Mouse (Mus musculus) heart, embryonic 15.5 days (tissue): Measurements from ENCODE around the gene Hspb6. TPM values are rescaled to one million over a fixed set of nuclear protein-coding genes. Genes with fewer than 3 reads are reported as not detected.

Experiments
- ATAC-seq: fragments of 200-750 bp; cut with Nextera tagmentation; replicated peaks from 2 replicates; pipeline ENCODE4 v1.8.0; 2017; ENCODE audit warnings: low read depth, moderate TSS enrichment; ENCODE audit not compliant: insufficient number of reproducible peaks, insufficient read depth, low FRiP score
- H3K27ac ChIP-seq: fragments of 300-500 bp; sonication (generic); 2 replicates; pipeline ENCODE4 v1.5.1; 2015; ENCODE audit warnings: mild to moderate bottlenecking, inconsistent platforms
- H3K27me3 ChIP-seq: fragments of 300-500 bp; sonication (generic); 2 replicates; pipeline ENCODE4 v1.6.1; 2015; ENCODE audit warnings: inconsistent platforms
- H3K36me3 ChIP-seq: fragments of 300-500 bp; sonication (generic); 2 replicates; pipeline ENCODE4 v1.6.1; 2015; ENCODE audit warnings: mild to moderate bottlenecking, inconsistent platforms
- H3K4me1 ChIP-seq: fragments of 300-500 bp; sonication (generic); replicated peaks from 2 replicates; pipeline ENCODE4 v1.6.1; 2015; ENCODE audit warnings: inconsistent platforms
- H3K4me2 ChIP-seq: fragments of 300-500 bp; sonication (generic); 2 replicates; pipeline ENCODE4 v1.6.1; 2015; ENCODE audit warnings: inconsistent platforms, mild to moderate bottlenecking, moderate library complexity
- H3K4me3 ChIP-seq: fragments of 300-500 bp; sonication (generic); 2 replicates; pipeline ENCODE4 v1.5.1; 2015; ENCODE audit warnings: mild to moderate bottlenecking, inconsistent platforms
- H3K9ac ChIP-seq: fragments of 300-500 bp; sonication (generic); 2 replicates; pipeline ENCODE4 v1.6.1; 2015; ENCODE audit warnings: mild to moderate bottlenecking, inconsistent platforms
- H3K9me3 ChIP-seq: fragments of 300-500 bp; sonication (generic); replicated peaks from 2 replicates; pipeline ENCODE4 v1.6.1; 2016; ENCODE audit warnings: inconsistent platforms
- WGBS: fragments of 180-500 bp; shearing (Covaris S2); methylation state at CpG from one replicate; pipeline ENCODE4 v1.1.7; 2015; ENCODE audit warnings: mixed read lengths; 5-methylcytosine and 5-hydroxymethylcytosine counted together
- polyA plus RNA-seq: library from polyadenylated mRNA; unstranded; fragments of >200 nt; fragmentation: Nextera tagmentation; extraction: Ambion mirVana; gene quantifications from 2 replicates; pipeline ENCODE4 v1.2.1, GENCODE M21; 2015

Hspb6 gene
- polyA plus RNA-seq, 1 experiment from 2014 or later: 176 TPM

DNA sequence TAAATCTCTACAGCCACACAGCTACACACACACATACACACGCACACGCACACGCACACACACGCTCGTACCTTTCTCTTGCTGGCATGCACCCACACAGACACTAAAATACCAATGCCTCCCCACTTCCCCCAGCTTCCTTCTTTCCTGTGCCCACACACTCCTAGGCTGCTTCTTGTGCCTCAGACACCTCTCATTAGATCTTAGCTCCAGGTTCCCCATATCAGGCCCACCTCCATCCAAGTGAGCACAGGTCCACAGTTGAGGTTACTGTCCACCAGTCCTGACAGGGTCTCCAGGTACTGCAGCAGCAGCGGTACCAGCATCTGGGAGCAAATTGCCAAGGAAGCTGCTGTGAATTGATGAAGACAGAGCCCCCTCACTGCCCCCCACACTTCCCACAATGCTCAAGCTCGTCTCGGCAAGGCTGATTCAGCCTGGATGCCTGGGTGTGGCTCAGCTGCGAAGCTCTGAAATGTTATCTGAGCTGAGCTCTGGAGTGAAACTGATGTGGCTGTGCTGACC lies 20.6 kb upstream of the Hspb6 start:
- H3K4me3 ChIP-seq: no peak overlapping the region
- peaks cover 51% of the 10 kb centered on the region for H3K36me3 ChIP-seq
- H3K9ac ChIP-seq: no peak overlapping the region
- ATAC-seq: no peak
- H3K9me3 ChIP-seq: no peaks in the 10 kb centered on the region
- peaks cover 36% of the 10 kb centered on the region for H3K4me1 ChIP-seq
- 71% methylated on average over 9 of the region's 9 CpGs for WGBS
- 0 out of 2 replicates have a peak, but pooled peaks cover 5% of the 10 kb centered on the region for H3K27me3 ChIP-seq
- H3K27ac ChIP-seq: no peak overlapping the region
- no peak overlapping the region for H3K4me2 ChIP-seq

DNA sequence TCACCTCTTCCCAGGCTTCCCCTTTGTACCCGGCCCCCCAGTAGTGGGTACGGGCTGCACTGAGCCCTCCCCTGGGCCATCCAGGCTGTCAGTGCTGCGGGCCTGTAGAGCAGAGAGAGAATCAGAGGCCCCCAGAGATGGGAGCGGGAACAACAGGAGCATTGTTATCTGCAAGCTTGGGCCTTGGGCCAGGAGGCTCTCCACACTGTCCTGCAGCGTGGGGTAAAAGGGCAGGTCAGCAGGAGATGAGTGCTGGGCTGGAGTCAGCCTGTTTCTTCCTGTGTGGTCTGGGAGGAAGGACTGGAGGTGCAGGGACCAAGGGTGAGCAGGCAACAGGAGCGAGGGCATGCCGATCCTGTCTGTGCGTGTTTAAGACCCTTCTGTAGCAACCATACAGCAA lies 19.0 kb upstream of the Hspb6 start:
- Histone ChIP-seq H3K9ac (peak overlapping the region; percentile 19; the same call in 1 of the 2 replicates), H3K4me1 (peaks cover 34% of the 10 kb centered on the region), H3K27ac (no peak overlapping the region), H3K27me3 (0 out of 2 replicates have a peak, but pooled peaks cover 5% of the 10 kb centered on the region), H3K9me3 (no peaks in the 10 kb centered on the region), H3K36me3 (peaks cover 41% of the 10 kb centered on the region), H3K4me3 (no peak overlapping the region; the same call in 1 of the 2 replicates), H3K4me2 (peak overlapping the region; percentile 89)
- 0 out of 2 replicates have a peak, but pooled peaks have one; percentile 15 for ATAC-seq
- WGBS: 34% methylated on average over 8 of the region's 8 CpGs

DNA sequence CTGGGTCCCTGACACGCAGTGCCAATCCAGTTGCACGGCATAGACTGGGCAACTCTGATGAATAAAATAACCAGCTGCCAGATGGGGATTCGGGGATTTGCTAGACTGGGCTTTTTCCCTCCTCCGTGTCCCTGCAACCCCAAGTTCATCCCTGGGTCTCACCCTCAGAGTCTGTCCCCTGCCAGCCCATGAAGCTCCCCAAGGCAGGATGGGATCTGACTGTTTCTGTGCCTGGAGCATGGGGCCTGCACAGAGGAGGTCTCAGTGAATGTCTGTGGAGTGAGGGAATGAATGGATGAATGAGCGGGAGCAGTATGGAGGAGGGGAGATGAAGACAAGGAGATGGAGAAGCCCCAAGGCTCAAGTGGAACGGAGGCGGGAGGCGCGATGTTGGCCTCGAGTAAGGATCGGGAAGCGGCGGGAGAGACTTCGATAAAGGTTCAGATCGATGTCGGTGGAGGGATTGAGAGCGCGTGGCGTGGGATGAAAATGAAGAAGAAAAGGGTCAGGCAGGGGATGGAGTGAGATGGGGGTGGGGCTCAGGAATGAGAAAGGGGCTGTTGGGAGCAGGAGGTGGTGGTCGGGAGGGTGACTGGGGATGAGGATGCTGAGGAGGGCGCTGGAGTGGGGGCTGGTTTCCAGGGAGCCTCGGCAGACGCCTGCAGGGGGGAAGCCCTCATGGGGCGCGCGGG lies 17.9 kb upstream of the Hspb6 start:
- WGBS: 13% methylated on average over 23 of the region's 26 CpGs
- peaks cover 34% of the 10 kb centered on the region for H3K4me1 ChIP-seq
- peak overlapping the region; percentile 62; the same call in 1 of the 2 replicates for H3K27ac ChIP-seq
- peak overlapping the region; percentile 69 for H3K9ac ChIP-seq
- H3K9me3 ChIP-seq: no peaks in the 10 kb centered on the region
- H3K27me3 ChIP-seq: 0 out of 2 replicates have a peak, but pooled peaks cover 5% of the 10 kb centered on the region
- no peak; the same call in 1 of the 2 replicates for ATAC-seq
- H3K4me3 ChIP-seq: peak overlapping the region; percentile 85
- H3K4me2 ChIP-seq: peak overlapping the region; percentile 89
- peaks cover 30% of the 10 kb centered on the region for H3K36me3 ChIP-seq

DNA sequence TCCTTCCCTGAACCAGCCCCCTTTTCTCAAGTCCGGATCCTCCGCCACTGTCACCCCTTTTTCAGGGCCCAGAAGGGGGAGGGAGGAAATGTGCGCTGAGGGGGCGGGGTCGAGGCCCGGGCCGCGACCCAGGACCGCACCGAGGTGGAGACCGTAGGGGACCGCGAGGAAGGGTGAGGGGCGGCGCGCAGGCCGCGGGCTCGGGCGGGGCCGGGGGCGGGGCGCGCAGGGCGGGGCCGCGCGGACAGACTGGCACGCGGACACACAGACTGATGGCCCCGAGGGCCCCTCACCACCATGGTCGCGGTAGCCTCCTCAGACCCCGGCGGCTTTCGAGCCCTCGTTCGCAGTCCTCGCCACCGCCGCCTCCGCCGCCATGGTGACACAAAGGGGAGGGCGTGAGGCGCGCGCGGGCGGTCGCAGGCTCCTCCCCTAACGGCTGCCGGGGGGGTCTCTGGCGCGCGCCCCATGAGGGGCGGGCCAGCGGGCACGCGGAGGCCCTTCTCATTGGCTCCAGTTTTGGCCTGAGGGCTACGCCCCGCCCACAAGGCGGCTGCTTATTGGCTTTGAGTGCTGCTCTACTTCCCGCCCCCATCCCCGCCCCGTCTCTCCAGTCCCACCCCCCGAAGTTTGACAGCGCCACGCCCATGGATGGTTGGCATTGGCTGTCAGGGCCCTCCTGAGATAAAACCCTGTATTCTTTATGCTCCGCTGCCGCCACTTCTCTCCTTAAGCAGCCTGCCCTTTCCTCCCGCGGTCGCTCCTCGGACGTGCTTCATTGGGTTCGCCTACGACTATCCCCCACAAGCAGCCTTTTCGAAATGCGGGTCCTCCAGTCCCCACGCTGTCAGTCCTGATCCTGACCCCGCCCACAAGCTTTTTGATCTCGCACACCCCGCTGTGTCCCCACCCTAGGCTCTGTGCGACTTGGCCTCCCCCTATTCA lies 17.1 kb upstream of the Hspb6 start, which contains the start of gene Arhgap33:
Gene Arhgap33, minus strand, starts transcription at position 428 of the 945 bp plus-strand sequence.
- Histone ChIP-seq H3K9ac (peak within 1 kb of the TSS; percentile 69), H3K36me3 (peaks cover 21% of the 10 kb centered on the region), H3K9me3 (no peaks in the 10 kb centered on the region), H3K4me1 (peaks cover 34% of the 10 kb centered on the region), H3K27ac (peak within 1 kb of the TSS; percentile 62), H3K27me3 (0 out of 2 replicates have a peak, but pooled peaks cover 5% of the 10 kb centered on the region), H3K4me2 (peak within 1 kb of the TSS; percentile 89), H3K4me3 (peak within 1 kb of the TSS; percentile 85)
- WGBS: under 1% methylated on average over 63 of the region's 84 CpGs
- ATAC-seq: peak; percentile 95

DNA sequence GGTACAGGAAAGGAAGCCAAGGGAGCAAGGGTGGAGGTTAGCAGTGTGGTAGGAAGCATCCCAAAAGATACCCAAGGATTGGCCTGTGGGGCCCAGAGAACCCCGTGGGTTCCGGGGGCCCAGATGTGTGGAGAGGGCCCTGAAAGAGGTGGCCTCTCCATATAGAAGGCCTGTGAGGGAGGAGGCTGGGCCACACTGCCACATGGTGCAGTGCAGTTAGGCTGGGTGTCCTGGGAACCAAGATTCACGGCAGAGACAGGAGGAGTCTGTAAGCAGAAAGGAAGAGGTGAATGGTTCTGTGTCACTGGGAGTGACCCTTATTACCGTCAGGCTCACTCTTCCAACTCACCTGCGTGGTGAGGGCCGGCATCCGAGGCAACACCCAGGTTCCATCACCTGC lies 11.4 kb upstream of the Hspb6 start:
- H3K4me3 ChIP-seq: no peak overlapping the region
- H3K4me1 ChIP-seq: peaks cover 3% of the 10 kb centered on the region
- no peaks in the 10 kb centered on the region for H3K9me3 ChIP-seq
- H3K36me3 ChIP-seq: peaks cover 15% of the 10 kb centered on the region; the same call in 1 of the 2 replicates
- no peak overlapping the region for H3K9ac ChIP-seq
- H3K4me2 ChIP-seq: no peak overlapping the region
- H3K27ac ChIP-seq: no peak overlapping the region
- no peak for ATAC-seq
- H3K27me3 ChIP-seq: no peaks in the 10 kb centered on the region
- 84% methylated on average over 7 of the region's 7 CpGs for WGBS

- Histone ChIP-seq H3K4me1 (no peaks in the 10 kb centered on the region), H3K4me3 (no peak overlapping the region), H3K27me3 (no peaks in the 10 kb centered on the region), H3K9me3 (no peaks in the 10 kb centered on the region), H3K4me2 (no peak overlapping the region), H3K36me3 (peaks cover 46% of the 10 kb centered on the region), H3K9ac (no peak overlapping the region), H3K27ac (no peak overlapping the region)
- no peak for ATAC-seq
- 89% methylated on average over 2 of the region's 2 CpGs for WGBS
Measured at GRCm38 (mm10) chr7:30544327-30544726, 7.7 kb upstream of the Hspb6 start.

DNA sequence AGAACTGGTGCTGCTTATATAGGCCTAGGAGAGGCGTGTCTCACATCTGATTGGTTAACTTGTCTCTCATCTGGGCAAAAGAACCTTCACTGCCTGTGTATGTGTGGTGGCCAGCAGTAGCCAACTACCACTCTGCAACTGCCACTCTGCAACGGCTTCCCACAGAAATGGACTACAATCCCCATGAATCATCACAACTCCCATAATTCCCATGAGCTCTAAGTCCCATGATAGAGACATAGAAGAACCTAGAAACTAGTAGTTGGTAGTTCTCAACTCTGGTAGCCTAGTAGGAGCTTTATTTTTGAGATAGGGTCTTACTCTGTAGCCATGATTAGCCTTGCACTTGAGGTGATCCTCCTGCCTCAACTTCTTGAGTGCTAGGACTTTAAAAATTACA lies 2.1 kb upstream of the Hspb6 start:
- Histone ChIP-seq H3K4me2 (no peak overlapping the region), H3K27me3 (no peaks in the 10 kb centered on the region), H3K9me3 (no peaks in the 10 kb centered on the region), H3K27ac (no peak overlapping the region), H3K36me3 (peaks cover 41% of the 10 kb centered on the region), H3K9ac (no peak overlapping the region), H3K4me3 (no peak overlapping the region), H3K4me1 (peaks cover 18% of the 10 kb centered on the region)
- no peak for ATAC-seq
- 85% methylated on average over 2 of the region's 2 CpGs for WGBS

GRCm38 (mm10) chr7:30550603-30551002 lies 1.4 kb upstream of the Hspb6 start:
- ATAC-seq: no peak
- WGBS: 97% methylated on average over 1 of the region's 1 CpGs
- no peaks in the 10 kb centered on the region for H3K9me3 ChIP-seq
- peaks cover 44% of the 10 kb centered on the region for H3K36me3 ChIP-seq
- H3K4me3 ChIP-seq: no peak overlapping the region
- no peak overlapping the region for H3K27ac ChIP-seq
- no peak overlapping the region for H3K9ac ChIP-seq
- H3K4me2 ChIP-seq: no peak overlapping the region
- peaks cover 18% of the 10 kb centered on the region for H3K4me1 ChIP-seq
- H3K27me3 ChIP-seq: no peaks in the 10 kb centered on the region

GRCm38 (mm10) chr7:30551445-30552101 lies 405 bp upstream of the Hspb6 start:
- 4% methylated on average over 10 of the region's 10 CpGs for WGBS
- Histone ChIP-seq H3K4me1 (peaks cover 18% of the 10 kb centered on the region), H3K36me3 (peaks cover 43% of the 10 kb centered on the region), H3K27ac (peak overlapping the region; percentile 99), H3K27me3 (no peaks in the 10 kb centered on the region), H3K9ac (peak overlapping the region; percentile 78), H3K4me2 (peak overlapping the region; percentile 93), H3K4me3 (peak overlapping the region; percentile 80), H3K9me3 (no peaks in the 10 kb centered on the region)
- ATAC-seq: peak; percentile 47

- no peaks in the 10 kb centered on the region for H3K9me3 ChIP-seq
- peak overlapping the region; percentile 99 for H3K27ac ChIP-seq
- peak; percentile 32; the same call in 1 of the 2 replicates for ATAC-seq
- H3K4me3 ChIP-seq: peak overlapping the region; percentile 80
- no peaks in the 10 kb centered on the region for H3K27me3 ChIP-seq
- peak overlapping the region; percentile 93 for H3K4me2 ChIP-seq
- H3K9ac ChIP-seq: peak overlapping the region; percentile 78
- H3K4me1 ChIP-seq: peaks cover 23% of the 10 kb centered on the region
- H3K36me3 ChIP-seq: peaks cover 37% of the 10 kb centered on the region
- 2% methylated on average over 23 of the region's 23 CpGs for WGBS
Measured at GRCm38 (mm10) chr7:30553021-30553589, 1.1 kb downstream of the Hspb6 start.
